Mouse (Mus musculus) forebrain, embryonic 11.5 days (tissue): ENCODE data around the gene Ces2a. TPM values are rescaled to one million over a fixed set of nuclear protein-coding genes. Genes with fewer than 3 reads are reported as not detected.

Experiments used
- ATAC-seq: fragments of 200-750 bp; cut with Nextera tagmentation; replicated peaks from 2 replicates; pipeline ENCODE4 v1.8.0; 2017; ENCODE audit warnings: moderate TSS enrichment; ENCODE audit not compliant: low FRiP score
- DNase-seq: peaks from one replicate; pipeline ENCODE4 v3.0.0-alpha.2; 2017; ENCODE audit warnings: low spot score
- H3K27ac ChIP-seq: fragments of 300-500 bp; sonication (generic); 2 replicates; pipeline ENCODE4 v1.5.1; 2014; ENCODE audit warnings: low read depth, low read length
- H3K27me3 ChIP-seq: fragments of 300-500 bp; sonication (generic); 2 replicates; pipeline ENCODE4 v1.6.1; 2014; ENCODE audit warnings: mild to moderate bottlenecking, low read length, mixed read lengths; ENCODE audit not compliant: control insufficient read depth, insufficient read depth
- H3K36me3 ChIP-seq: fragments of 300-500 bp; sonication (generic); 2 replicates; pipeline ENCODE4 v1.6.1; 2014; ENCODE audit warnings: mild to moderate bottlenecking, low read length, moderate library complexity, mixed read lengths; ENCODE audit not compliant: control insufficient read depth, insufficient read depth
- H3K4me1 ChIP-seq: fragments of 300-500 bp; sonication (generic); replicated peaks from 2 replicates; pipeline ENCODE4 v1.6.1; 2014; ENCODE audit warnings: low read length, mixed read lengths; ENCODE audit not compliant: control insufficient read depth, insufficient read depth
- H3K4me2 ChIP-seq: fragments of 300-500 bp; sonication (generic); 2 replicates; pipeline ENCODE4 v1.6.1; 2014; ENCODE audit warnings: low read depth, mild to moderate bottlenecking, low read length, moderate library complexity, mixed read lengths; ENCODE audit not compliant: severe bottlenecking
- H3K4me3 ChIP-seq: fragments of 300-500 bp; sonication (generic); 2 replicates; pipeline ENCODE4 v1.5.1; 2014; ENCODE audit warnings: low read depth, low read length
- H3K9ac ChIP-seq: fragments of 300-500 bp; sonication (generic); 2 replicates; pipeline ENCODE4 v1.6.1; 2014; ENCODE audit warnings: low read length
- H3K9me3 ChIP-seq: fragments of 300-500 bp; sonication (generic); 2 replicates; pipeline ENCODE4 v1.6.1; 2016; ENCODE audit warnings: low read length, mixed read lengths; ENCODE audit not compliant: control insufficient read depth
- WGBS: fragments of 180-500 bp; shearing (Covaris S2); extraction: QIAGEN DNeasy Blood & Tissue Kit; methylation state at CpG from one replicate; pipeline ENCODE4 v1.1.7; 2014; 5-methylcytosine and 5-hydroxymethylcytosine counted together
- polyA plus RNA-seq: library from polyadenylated mRNA; unstranded; fragments of >200 nt; fragmentation: Nextera tagmentation; extraction: Ambion mirVana; gene quantifications from 2 replicates; pipeline ENCODE4 v1.2.1, GENCODE M21; 2014

The Ces2a gene
- polyA plus RNA-seq, 1 experiment from 2014 or later = not detected

- no peak overlapping the region for H3K4me2 ChIP-seq
- no peak for ATAC-seq
- 73% methylated on average over 1 of the region's 1 CpGs for WGBS
Observed at GRCm38 (mm10) chr8:104752818-104753217, 19.0 kb downstream of the Ces2a start.

GRCm38 (mm10) chr8:104757621-104758020, 23.8 kb downstream of the Ces2a start:
- no peak for ATAC-seq
- whole genome bisulfite sequencing = 55% methylated on average over 1 of the region's 1 CpGs
- no peaks in the 10 kb centered on the region for H3K36me3 ChIP-seq
- H3K9me3 ChIP-seq = no peaks in the 10 kb centered on the region
- H3K4me3 ChIP-seq = no peak overlapping the region
- DNase-seq = no peak
- no peak overlapping the region for H3K4me2 ChIP-seq
- no peak overlapping the region for H3K27ac ChIP-seq
- H3K9ac ChIP-seq = no peak overlapping the region
- no peaks in the 10 kb centered on the region for H3K4me1 ChIP-seq
- H3K27me3 ChIP-seq = no peaks in the 10 kb centered on the region

More at GRCm38 (mm10) chr8:104752818-104753217, 19.0 kb downstream of the Ces2a start:
- H3K4me1 ChIP-seq = no peaks in the 10 kb centered on the region
- no peaks in the 10 kb centered on the region for H3K36me3 ChIP-seq
- no peaks in the 10 kb centered on the region for H3K27me3 ChIP-seq
- H3K9ac ChIP-seq = no peak overlapping the region
- no peaks in the 10 kb centered on the region for H3K9me3 ChIP-seq
- no peak overlapping the region for H3K4me3 ChIP-seq
- DNase-seq = no peak
- no peak overlapping the region for H3K27ac ChIP-seq

GRCm38 (mm10) chr8:104758209-104758608, 24.4 kb downstream of the Ces2a start:
- Histone ChIP-seq H3K9me3 (no peaks in the 10 kb centered on the region), H3K4me3 (no peak overlapping the region)
- ATAC-seq = no peak

GRCm38 (mm10) chr8:104761126-104761525, 27.3 kb downstream of the Ces2a start:
- Histone ChIP-seq H3K27ac (no peak overlapping the region), H3K4me1 (no peaks in the 10 kb centered on the region), H3K9ac (no peak overlapping the region), H3K4me2 (no peak overlapping the region), H3K4me3 (no peak overlapping the region), H3K9me3 (no peaks in the 10 kb centered on the region), H3K27me3 (no peaks in the 10 kb centered on the region), H3K36me3 (no peaks in the 10 kb centered on the region)
- DNase-seq (no peak), ATAC-seq (no peak)
- 88% methylated on average over 4 of the region's 4 CpGs for WGBS

More at GRCm38 (mm10) chr8:104758209-104758608, 24.4 kb downstream of the Ces2a start:
- WGBS = 90% methylated on average over 2 of the region's 2 CpGs
- no peaks in the 10 kb centered on the region for H3K27me3 ChIP-seq
- H3K4me2 ChIP-seq = no peak overlapping the region
- no peak overlapping the region for H3K9ac ChIP-seq
- no peak for DNase-seq
- H3K27ac ChIP-seq = no peak overlapping the region
- no peaks in the 10 kb centered on the region for H3K36me3 ChIP-seq
- no peaks in the 10 kb centered on the region for H3K4me1 ChIP-seq

- 80% methylated on average over 4 of the region's 4 CpGs for WGBS
Observed at GRCm38 (mm10) chr8:104766485-104766884, 32.7 kb downstream of the Ces2a start.

GRCm38 (mm10) chr8:104770365-104770764, 36.6 kb downstream of the Ces2a start:
- WGBS = 93% methylated on average over 3 of the region's 3 CpGs
- H3K4me2 ChIP-seq = no peak overlapping the region

More at GRCm38 (mm10) chr8:104766485-104766884, 32.7 kb downstream of the Ces2a start:
- DNase-seq (no peak), ATAC-seq (no peak)
- Histone ChIP-seq H3K9me3 (no peaks in the 10 kb centered on the region), H3K36me3 (no peaks in the 10 kb centered on the region), H3K4me2 (no peak overlapping the region), H3K4me1 (no peaks in the 10 kb centered on the region), H3K4me3 (no peak overlapping the region), H3K9ac (no peak overlapping the region), H3K27me3 (no peaks in the 10 kb centered on the region), H3K27ac (no peak overlapping the region)

GRCm38 (mm10) chr8:104787049-104787448, 53.2 kb downstream of the Ces2a start:
- H3K4me3 ChIP-seq = no peak overlapping the region
- no peaks in the 10 kb centered on the region; the same call in 1 of the 2 replicates for H3K9me3 ChIP-seq
- H3K36me3 ChIP-seq = no peaks in the 10 kb centered on the region
- no peak for DNase-seq
- H3K4me2 ChIP-seq = no peak overlapping the region
- H3K27me3 ChIP-seq = no peaks in the 10 kb centered on the region
- ATAC-seq = no peak
- H3K27ac ChIP-seq = no peak overlapping the region
- WGBS = 63% methylated on average over 1 of the region's 1 CpGs
- H3K4me1 ChIP-seq = no peaks in the 10 kb centered on the region
- no peak overlapping the region for H3K9ac ChIP-seq

More at GRCm38 (mm10) chr8:104770365-104770764, 36.6 kb downstream of the Ces2a start:
- H3K4me3 ChIP-seq = no peak overlapping the region
- no peak overlapping the region for H3K27ac ChIP-seq
- no peaks in the 10 kb centered on the region for H3K4me1 ChIP-seq
- H3K9ac ChIP-seq = no peak overlapping the region
- H3K27me3 ChIP-seq = no peaks in the 10 kb centered on the region
- H3K9me3 ChIP-seq = no peaks in the 10 kb centered on the region
- no peaks in the 10 kb centered on the region for H3K36me3 ChIP-seq
- ATAC-seq (no peak), DNase-seq (no peak)

GRCm38 (mm10) chr8:104788929-104789328, 55.1 kb downstream of the Ces2a start:
- Histone ChIP-seq H3K9me3 (no peaks in the 10 kb centered on the region), H3K4me3 (no peak overlapping the region), H3K9ac (no peak overlapping the region), H3K4me2 (no peak overlapping the region), H3K4me1 (no peaks in the 10 kb centered on the region), H3K27me3 (no peaks in the 10 kb centered on the region), H3K27ac (no peak overlapping the region), H3K36me3 (no peaks in the 10 kb centered on the region)
- DNase-seq (no peak), ATAC-seq (no peak)
- WGBS = 84% methylated on average over 2 of the region's 2 CpGs

- Histone ChIP-seq H3K4me3 (no peak overlapping the region), H3K9me3 (no peaks in the 10 kb centered on the region), H3K4me2 (no peak overlapping the region), H3K36me3 (no peaks in the 10 kb centered on the region), H3K27me3 (no peaks in the 10 kb centered on the region), H3K9ac (no peak overlapping the region), H3K27ac (no peak overlapping the region), H3K4me1 (no peaks in the 10 kb centered on the region)
- no peak for DNase-seq
- no peak for ATAC-seq
- 69% methylated on average over 3 of the region's 3 CpGs for WGBS
Observed at GRCm38 (mm10) chr8:104789886-104790680, 56.3 kb downstream of the Ces2a start.
